Mouse (Mus musculus): Measurements from ENCODE around the gene Atp8a1. TPM values are rescaled to one million over a fixed set of nuclear protein-coding genes. Genes with fewer than 3 reads are reported as not detected.

The Atp8a1 gene
- polyA plus RNA-seq, 1 experiment from 2014 or later, result 35.8 TPM

GRCm38 (mm10) chr5:67655696-67656519 is 191.3 kb downstream of the Atp8a1 start:
- H3K36me3 ChIP-seq, result no peaks in the 10 kb centered on the region
- no peak overlapping the region for H3K4me3 ChIP-seq
- H3K9me3 ChIP-seq, result no peaks in the 10 kb centered on the region
- no peak for ATAC-seq (replicated peaks)
- WGBS, result 31% methylated on average over 14 of the region's 14 CpGs
- H3K4me2 ChIP-seq (replicated peaks), result no peak overlapping the region
- H3K27ac ChIP-seq (replicated peaks), result no peak overlapping the region
- no peaks in the 10 kb centered on the region for H3K27me3 ChIP-seq
- no peak overlapping the region for H3K9ac ChIP-seq (replicated peaks)
- H3K4me1 ChIP-seq, result peaks cover 8% of the 10 kb centered on the region

GRCm38 (mm10) chr5:67654572-67654971 is 192.7 kb downstream of the Atp8a1 start:
- no peaks in the 10 kb centered on the region for H3K36me3 ChIP-seq
- no peak overlapping the region for H3K4me3 ChIP-seq
- H3K4me2 ChIP-seq (replicated peaks), result no peak overlapping the region
- no peaks in the 10 kb centered on the region for H3K9me3 ChIP-seq
- no peak overlapping the region for H3K27ac ChIP-seq (replicated peaks)
- WGBS, result 66% methylated on average over 5 of the region's 5 CpGs
- H3K9ac ChIP-seq (replicated peaks), result no peak overlapping the region
- H3K27me3 ChIP-seq, result no peaks in the 10 kb centered on the region
- H3K4me1 ChIP-seq, result peaks cover 8% of the 10 kb centered on the region
- no peak for ATAC-seq (replicated peaks)

- no peaks in the 10 kb centered on the region for H3K27me3 ChIP-seq
- H3K9me3 ChIP-seq, result no peaks in the 10 kb centered on the region
- H3K4me3 ChIP-seq, result no peak overlapping the region
- H3K4me1 ChIP-seq, result peaks cover 8% of the 10 kb centered on the region
- peaks cover under 1% of the 10 kb centered on the region; the same call in 1 of the 2 replicates for H3K36me3 ChIP-seq
- no peak overlapping the region for H3K4me2 ChIP-seq (replicated peaks)
- no peak overlapping the region for H3K27ac ChIP-seq (replicated peaks)
- no peak for ATAC-seq (replicated peaks)
- H3K9ac ChIP-seq (replicated peaks), result no peak overlapping the region
- WGBS, result 92% methylated on average over 3 of the region's 3 CpGs
Observed at GRCm38 (mm10) chr5:67653543-67653942, 193.7 kb downstream of the Atp8a1 start.

GRCm38 (mm10) chr5:67652468-67652867 is 194.8 kb downstream of the Atp8a1 start:
- H3K4me2 ChIP-seq (replicated peaks), result no peak overlapping the region
- 94% methylated on average over 4 of the region's 4 CpGs for WGBS
- no peaks in the 10 kb centered on the region for H3K9me3 ChIP-seq
- H3K36me3 ChIP-seq, result peaks cover 9% of the 10 kb centered on the region; the same call in 1 of the 2 replicates
- no peak overlapping the region for H3K9ac ChIP-seq (replicated peaks)
- H3K4me3 ChIP-seq, result no peak overlapping the region
- no peaks in the 10 kb centered on the region for H3K27me3 ChIP-seq
- ATAC-seq (replicated peaks), result no peak
- no peak overlapping the region for H3K27ac ChIP-seq (replicated peaks)
- H3K4me1 ChIP-seq, result peaks cover 8% of the 10 kb centered on the region

GRCm38 (mm10) chr5:67650021-67650420 is 197.2 kb downstream of the Atp8a1 start:
- 93% methylated on average over 5 of the region's 5 CpGs for WGBS

GRCm38 (mm10) chr5:67649156-67649555 is 198.1 kb downstream of the Atp8a1 start:
- no peaks in the 10 kb centered on the region for H3K4me1 ChIP-seq
- no peak overlapping the region for H3K4me2 ChIP-seq (replicated peaks)
- H3K9me3 ChIP-seq, result no peaks in the 10 kb centered on the region
- H3K27ac ChIP-seq (replicated peaks), result no peak overlapping the region
- 93% methylated on average over 4 of the region's 4 CpGs for WGBS
- H3K4me3 ChIP-seq, result no peak overlapping the region
- peaks cover 11% of the 10 kb centered on the region; the same call in 1 of the 2 replicates for H3K36me3 ChIP-seq
- H3K27me3 ChIP-seq, result no peaks in the 10 kb centered on the region
- no peak for ATAC-seq (replicated peaks)
- H3K9ac ChIP-seq (replicated peaks), result no peak overlapping the region

More at GRCm38 (mm10) chr5:67650021-67650420, 197.2 kb downstream of the Atp8a1 start:
- H3K36me3 ChIP-seq, result peaks cover 11% of the 10 kb centered on the region; the same call in 1 of the 2 replicates
- no peak overlapping the region for H3K9ac ChIP-seq (replicated peaks)
- no peaks in the 10 kb centered on the region for H3K27me3 ChIP-seq
- H3K27ac ChIP-seq (replicated peaks), result no peak overlapping the region
- no peaks in the 10 kb centered on the region for H3K9me3 ChIP-seq
- ATAC-seq (replicated peaks), result no peak
- no peaks in the 10 kb centered on the region for H3K4me1 ChIP-seq
- no peak overlapping the region for H3K4me2 ChIP-seq (replicated peaks)
- H3K4me3 ChIP-seq, result no peak overlapping the region

- Histone ChIP-seq H3K27ac (replicated peaks) (no peak overlapping the region), H3K4me2 (replicated peaks) (no peak overlapping the region), H3K9me3 (no peaks in the 10 kb centered on the region), H3K4me3 (no peak overlapping the region), H3K9ac (replicated peaks) (no peak overlapping the region), H3K27me3 (no peaks in the 10 kb centered on the region), H3K4me1 (no peaks in the 10 kb centered on the region), H3K36me3 (peaks cover 15% of the 10 kb centered on the region; the same call in 1 of the 2 replicates)
- WGBS, result 81% methylated on average over 21 of the region's 21 CpGs
- 0 out of 2 replicates have a peak, but pooled peaks have one; percentile 19 for ATAC-seq (replicated peaks)
Observed at GRCm38 (mm10) chr5:67647568-67647967, 199.7 kb downstream of the Atp8a1 start.

- Histone ChIP-seq H3K4me2 (replicated peaks) (no peak overlapping the region), H3K27ac (replicated peaks) (no peak overlapping the region), H3K9ac (replicated peaks) (no peak overlapping the region), H3K9me3 (no peaks in the 10 kb centered on the region), H3K27me3 (no peaks in the 10 kb centered on the region), H3K4me3 (no peak overlapping the region), H3K4me1 (no peaks in the 10 kb centered on the region), H3K36me3 (peaks cover 15% of the 10 kb centered on the region; the same call in 1 of the 2 replicates)
- no peak for ATAC-seq (replicated peaks)
- WGBS, result 88% methylated on average over 20 of the region's 20 CpGs
Observed at GRCm38 (mm10) chr5:67646756-67647529, 200.3 kb downstream of the Atp8a1 start.

- Histone ChIP-seq H3K4me1 (no peaks in the 10 kb centered on the region), H3K9me3 (no peaks in the 10 kb centered on the region), H3K36me3 (peaks cover 15% of the 10 kb centered on the region; the same call in 1 of the 2 replicates), H3K27me3 (no peaks in the 10 kb centered on the region), H3K9ac (replicated peaks) (no peak overlapping the region), H3K4me2 (replicated peaks) (no peak overlapping the region), H3K4me3 (no peak overlapping the region), H3K27ac (replicated peaks) (no peak overlapping the region)
- WGBS, result 95% methylated on average over 5 of the region's 5 CpGs
- no peak for ATAC-seq (replicated peaks)
Observed at GRCm38 (mm10) chr5:67643537-67644255, 203.5 kb downstream of the Atp8a1 start.

GRCm38 (mm10) chr5:67641406-67642120 is 205.7 kb downstream of the Atp8a1 start:
- no peak overlapping the region for H3K27ac ChIP-seq (replicated peaks)
- 77% methylated on average over 8 of the region's 8 CpGs for WGBS
- no peak overlapping the region for H3K4me2 ChIP-seq (replicated peaks)
- ATAC-seq (replicated peaks), result no peak
- H3K27me3 ChIP-seq, result no peaks in the 10 kb centered on the region
- H3K4me1 ChIP-seq, result no peaks in the 10 kb centered on the region
- H3K9me3 ChIP-seq, result no peaks in the 10 kb centered on the region
- H3K4me3 ChIP-seq, result no peak overlapping the region
- H3K9ac ChIP-seq (replicated peaks), result no peak overlapping the region
- H3K36me3 ChIP-seq, result 0 out of 2 replicates have a peak, but pooled peaks cover 4% of the 10 kb centered on the region

GRCm38 (mm10) chr5:67640596-67641312 is 206.5 kb downstream of the Atp8a1 start:
- ATAC-seq (replicated peaks), result no peak
- H3K9me3 ChIP-seq, result no peaks in the 10 kb centered on the region
- no peak overlapping the region for H3K4me2 ChIP-seq (replicated peaks)
- no peak overlapping the region for H3K27ac ChIP-seq (replicated peaks)
- H3K9ac ChIP-seq (replicated peaks), result no peak overlapping the region
- H3K36me3 ChIP-seq, result 0 out of 2 replicates have a peak, but pooled peaks cover 4% of the 10 kb centered on the region
- no peak overlapping the region for H3K4me3 ChIP-seq
- H3K27me3 ChIP-seq, result no peaks in the 10 kb centered on the region
- 89% methylated on average over 8 of the region's 8 CpGs for WGBS
- H3K4me1 ChIP-seq, result no peaks in the 10 kb centered on the region

Measured in forebrain, embryonic 15.5 days (tissue).